Mouse (Mus musculus) frontal cortex, adult (tissue): Measurements from ENCODE around the gene Man1b1.
A peak's percentile ranks its signal among the peaks of the same experiment; 100 is the strongest.

Source experiments
- ATAC-seq: cut with Nextera tagmentation; 2 replicates; pipeline ENCODE4 v1.9.2; 2017; ENCODE audit warnings: mild to moderate bottlenecking, moderate library complexity, mixed read lengths; ENCODE audit not compliant: low TSS enrichment

The Man1b1 gene

DNA sequence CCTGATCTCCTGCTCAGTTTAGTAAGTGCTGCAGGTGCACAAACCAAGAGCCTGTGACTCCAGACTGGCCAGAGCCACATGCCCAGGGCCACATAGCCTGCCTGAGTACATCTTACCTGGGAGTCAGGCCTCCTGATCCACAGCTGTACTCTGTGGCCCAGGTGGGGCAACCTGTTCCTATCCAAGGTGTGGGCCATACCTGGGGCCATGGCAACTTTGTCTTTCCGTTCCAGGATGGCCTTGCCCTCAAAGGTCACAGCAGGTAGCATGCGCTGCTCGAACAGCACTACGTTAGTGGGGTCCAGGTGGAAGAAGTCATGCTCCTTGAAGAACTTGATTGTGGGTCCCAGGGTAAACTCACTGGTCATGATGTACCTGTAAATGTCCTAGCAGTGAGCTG lies 32.2 kb downstream of the Man1b1 start:
- no peak for ATAC-seq

DNA sequence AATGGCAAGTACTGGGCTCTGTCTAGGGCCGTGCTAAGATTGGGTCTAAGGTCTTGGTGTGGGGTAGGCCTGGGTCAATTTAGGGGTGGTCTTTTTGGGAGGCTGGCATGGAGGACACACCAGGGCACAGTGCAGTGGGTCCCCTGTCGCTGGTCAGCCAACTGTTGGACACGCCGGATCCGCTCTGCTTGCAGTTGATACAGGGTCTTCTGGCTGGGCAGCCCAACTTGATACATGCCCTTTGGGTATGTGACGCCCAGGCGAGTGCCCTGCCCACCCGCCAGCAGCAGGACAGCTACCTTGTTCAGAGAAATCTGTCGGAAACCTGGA lies 32.6 kb downstream of the Man1b1 start:
- ATAC-seq: no peak

DNA sequence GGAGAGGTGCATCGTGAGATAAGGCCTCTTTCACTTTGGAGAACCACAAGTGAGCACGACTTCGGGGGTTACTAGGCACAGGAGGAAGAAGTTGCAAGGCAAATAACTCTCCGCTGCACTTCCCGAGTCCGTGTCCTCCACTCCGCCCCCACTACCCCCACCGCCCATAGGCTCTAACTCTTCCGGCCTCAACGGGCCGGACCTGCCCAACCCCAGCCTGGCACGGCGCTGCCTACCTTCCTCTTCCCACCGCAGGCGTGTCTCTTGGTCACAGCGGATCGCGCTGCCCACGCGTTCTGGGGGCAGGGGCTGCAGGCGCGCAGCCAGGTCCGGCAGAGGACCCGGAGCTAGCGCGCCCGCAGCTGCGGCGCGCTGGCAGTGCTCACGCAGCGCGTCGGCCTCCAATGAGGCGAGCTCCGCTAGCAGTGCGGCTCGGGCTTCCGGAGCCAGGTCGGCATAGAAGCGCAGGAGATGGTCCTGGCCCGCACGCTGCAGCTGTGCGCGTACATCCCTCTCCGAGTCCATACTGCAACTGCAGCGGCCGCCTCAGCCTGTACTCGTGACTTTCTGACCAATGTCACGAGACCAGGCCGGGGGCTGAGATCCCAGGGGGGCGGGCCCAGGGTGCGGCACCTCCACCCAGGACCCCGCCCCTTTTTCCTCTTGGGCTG lies 33.1 kb downstream of the Man1b1 start, which contains the start of gene Uap1l1:
Uap1l1 (minus strand) TSS at position 592 of the 671 bp plus-strand sequence.
- ATAC-seq: peak; percentile 84

DNA sequence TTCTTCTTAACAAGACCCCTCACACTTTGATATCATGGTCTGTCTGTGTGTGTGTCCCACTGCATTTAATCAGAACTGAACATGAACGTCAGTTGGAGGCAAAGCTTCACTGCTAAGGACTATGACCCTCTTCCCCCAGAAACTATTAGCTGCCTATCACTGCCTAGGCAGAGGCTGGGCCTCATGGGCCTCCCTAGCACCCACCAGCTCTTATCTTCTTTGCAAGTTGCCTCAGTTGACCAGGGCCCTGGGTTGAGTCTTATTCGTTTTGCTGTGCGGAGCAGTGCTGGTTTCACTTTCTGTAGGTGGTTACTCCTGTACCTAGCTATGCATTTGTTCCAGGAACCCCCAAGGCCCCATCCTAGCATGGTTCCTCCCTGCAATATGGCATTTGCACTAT lies 37.9 kb downstream of the Man1b1 start:
- no peak for ATAC-seq

DNA sequence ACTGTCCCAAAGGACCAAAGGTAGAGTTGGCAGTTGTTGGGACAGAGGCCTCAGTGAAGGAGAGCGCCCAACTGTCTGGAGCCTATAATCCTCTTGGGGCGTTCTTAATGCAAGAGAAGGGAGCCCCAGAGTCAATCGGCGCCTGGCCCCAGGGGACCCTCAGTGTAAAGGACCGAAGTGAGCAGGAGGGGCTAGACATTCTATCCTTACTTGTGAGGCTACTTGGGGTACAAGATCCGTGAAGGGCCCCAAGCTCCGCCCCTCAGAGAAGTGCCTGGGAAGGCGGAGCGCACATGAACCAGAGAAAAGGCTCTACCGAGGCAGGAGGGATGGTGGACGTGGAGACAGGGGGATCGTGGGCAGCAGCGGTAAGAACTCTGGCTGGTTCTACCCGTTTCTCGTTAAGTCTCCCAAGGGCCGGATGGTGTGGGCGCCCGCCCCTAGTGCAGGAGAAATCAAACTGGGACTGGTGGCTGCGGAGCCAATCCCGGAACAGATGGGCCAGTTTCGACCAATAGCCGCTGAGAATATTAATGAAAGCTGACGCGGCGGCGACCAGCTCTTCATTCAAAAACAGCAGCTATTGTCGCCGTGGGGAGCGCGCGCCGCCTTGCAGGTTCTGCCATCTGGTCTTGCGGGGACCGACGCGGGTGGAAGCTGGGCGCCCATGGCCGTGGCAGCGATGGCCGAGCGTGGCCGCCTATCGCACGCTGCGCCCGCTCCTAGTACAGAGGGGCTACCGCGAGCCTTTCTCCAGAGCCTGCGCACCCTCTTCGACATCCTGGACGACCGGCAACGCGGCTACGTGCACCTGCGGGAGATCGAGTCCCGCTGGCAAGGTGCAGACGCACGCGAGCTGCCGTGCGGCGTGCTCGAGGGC lies 39.9 kb downstream of the Man1b1 start, which contains the start of gene Sapcd2:
Sapcd2 (plus strand) TSS at position 558 of the 880 bp plus-strand sequence.
- ATAC-seq: peak; percentile 98

- ATAC-seq: no peak
Observed at GRCm38 (mm10) chr2:25372644-25373391, 40.7 kb downstream of the Man1b1 start.

- no peak for ATAC-seq
Observed at GRCm38 (mm10) chr2:25373431-25373830, 41.3 kb downstream of the Man1b1 start.

- peak; percentile 36; the same call in 1 of the 2 replicates for ATAC-seq
Observed at GRCm38 (mm10) chr2:25376589-25376988, 44.5 kb downstream of the Man1b1 start.

GRCm38 (mm10) chr2:25384492-25384891 lies 52.4 kb downstream of the Man1b1 start:
- ATAC-seq: no peak

DNA sequence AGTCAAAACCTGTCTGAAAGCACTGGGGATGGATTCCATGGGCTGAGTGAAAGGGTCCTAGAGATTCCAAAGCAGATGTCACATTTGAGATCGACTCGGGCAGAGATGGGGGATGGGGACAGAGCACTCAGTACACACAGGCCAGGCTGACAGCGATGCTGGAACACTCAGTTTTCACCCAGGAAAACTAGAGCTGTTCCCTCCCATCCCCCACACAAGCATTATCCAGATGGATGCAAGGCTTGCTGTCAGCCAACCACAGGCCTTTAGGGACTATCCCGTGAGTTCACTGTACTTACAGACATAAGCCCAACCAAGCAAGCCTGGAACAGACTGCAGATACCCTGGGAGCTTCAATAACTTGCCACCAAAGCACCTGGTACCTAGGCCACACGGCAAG lies 59.1 kb downstream of the Man1b1 start:
- ATAC-seq: no peak

- ATAC-seq: 0 out of 2 replicates have a peak, but pooled peaks have one; percentile 16
Observed at GRCm38 (mm10) chr2:25394281-25395221, 62.4 kb downstream of the Man1b1 start.

- peak; percentile 43 for ATAC-seq
Observed at GRCm38 (mm10) chr2:25395721-25396596, 63.8 kb downstream of the Man1b1 start, which contains the start of gene Entpd2. Gene Entpd2 (plus strand): TSS chr2:25395874.

DNA sequence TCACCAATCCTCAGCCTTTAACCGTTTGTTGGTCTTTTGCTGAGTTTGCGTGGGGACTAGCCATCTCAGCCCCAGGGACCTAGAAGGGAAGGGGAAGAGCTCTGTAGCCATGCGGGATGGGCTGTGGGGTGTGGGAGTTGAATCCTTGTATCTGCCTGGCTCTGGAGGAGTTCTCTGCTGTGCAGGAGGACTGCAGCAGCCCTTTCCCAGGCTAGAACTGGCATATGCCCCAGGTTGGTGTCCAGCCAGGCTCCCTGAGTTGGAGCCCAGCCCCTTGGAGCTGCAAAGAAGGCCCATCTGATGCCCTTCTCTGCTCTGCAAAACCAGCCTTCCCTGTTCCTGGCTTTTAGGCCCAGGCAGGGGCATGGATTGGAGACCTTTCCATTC lies 64.5 kb downstream of the Man1b1 start:
- 0 out of 2 replicates have a peak, but pooled peaks have one; percentile 20 for ATAC-seq

GRCm38 (mm10) chr2:25397010-25397409 lies 64.9 kb downstream of the Man1b1 start:
- no peak for ATAC-seq

GRCm38 (mm10) chr2:25398065-25398464 lies 65.9 kb downstream of the Man1b1 start:
- no peak for ATAC-seq

DNA sequence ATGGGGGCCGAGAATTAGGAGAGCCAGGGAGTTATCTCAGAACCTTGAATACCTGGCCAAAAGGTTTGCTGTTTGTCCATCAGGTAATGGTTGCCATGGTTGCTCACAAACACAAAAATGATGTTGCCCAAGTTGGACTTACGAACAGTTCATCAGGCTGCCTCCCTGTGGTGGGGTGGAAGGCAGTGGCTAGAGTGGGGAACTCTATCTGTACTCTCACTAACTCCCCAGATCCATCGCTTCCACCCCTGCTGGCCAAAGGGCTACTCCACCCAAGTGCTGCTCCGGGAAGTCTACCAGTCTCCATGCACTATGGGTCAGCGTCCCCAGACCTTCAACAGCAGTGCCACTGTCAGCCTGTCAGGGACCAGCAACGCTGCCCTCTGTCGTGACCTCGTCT lies 66.9 kb downstream of the Man1b1 start, which contains the start of gene Npdc1:
Npdc1 (plus strand) TSS at position 301 of the 400 bp plus-strand sequence.
- ATAC-seq: no peak

DNA sequence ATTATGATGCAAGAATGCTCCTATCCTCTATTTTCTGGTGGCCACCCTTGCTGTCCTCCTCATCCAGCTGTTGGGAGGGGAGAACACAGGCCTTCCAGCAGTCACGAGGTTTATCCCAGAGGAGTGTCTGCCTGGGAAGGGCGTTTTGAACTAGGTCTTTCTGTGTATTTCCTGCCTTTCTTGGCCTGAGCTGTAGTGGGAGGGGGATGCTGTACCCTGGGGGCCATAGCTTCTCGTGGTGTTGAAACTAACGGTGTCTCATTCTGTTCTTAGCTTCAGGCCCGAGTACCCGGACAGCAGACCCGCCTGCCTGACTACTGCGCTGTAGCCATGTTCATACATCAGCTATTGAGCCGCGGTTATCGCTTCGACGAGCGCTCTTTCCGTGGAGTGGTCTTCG lies 68.2 kb downstream of the Man1b1 start:
- no peak for ATAC-seq

DNA sequence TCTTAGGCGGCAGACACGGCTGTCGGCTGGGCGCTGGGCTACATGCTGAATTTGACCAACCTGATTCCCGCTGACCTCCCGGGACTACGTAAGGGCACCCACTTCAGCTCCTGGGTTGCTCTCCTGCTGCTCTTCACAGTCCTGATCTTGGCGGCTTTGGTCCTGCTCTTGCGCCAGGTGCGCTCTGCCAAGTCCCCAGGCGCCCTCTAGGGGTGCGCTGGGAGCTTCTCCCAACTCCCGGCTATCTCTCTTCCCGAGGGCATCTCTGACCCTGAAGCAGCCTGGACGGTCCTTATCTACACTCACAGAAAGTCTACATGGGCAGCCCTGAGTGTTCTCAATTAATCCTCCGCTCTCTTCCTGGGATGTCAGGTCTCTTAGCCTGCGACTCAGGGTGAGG lies 68.6 kb downstream of the Man1b1 start:
- no peak for ATAC-seq
